Mouse (Mus musculus) liver, embryonic 14.5 days (tissue): ENCODE data around the gene Man2b2. TPM values are rescaled to one million over a fixed set of nuclear protein-coding genes. Genes with fewer than 3 reads are reported as not detected.

Source experiments
- ATAC-seq: fragments of 200-750 bp; cut with Nextera tagmentation; 2 replicates; pipeline ENCODE4 v1.8.0; 2017; ENCODE audit warnings: moderate number of reproducible peaks, mild to moderate bottlenecking, moderate library complexity; ENCODE audit not compliant: insufficient read depth
- DNase-seq, 3 experiments: peaks; one replicate each; pipeline ENCODE4 v3.0.0-alpha.2; 2012 to 2013; ENCODE audit warnings: low read depth in 3 of 3, low spot score in 3 of 3
- H3K27ac ChIP-seq: fragments of 300-500 bp; sonication (generic); 2 replicates; pipeline ENCODE4 v1.5.1; 2014; ENCODE audit warnings: moderate library complexity, mild to moderate bottlenecking, control low read depth, inconsistent platforms
- H3K27me3 ChIP-seq: fragments of 300-500 bp; sonication (generic); 2 replicates; pipeline ENCODE4 v1.6.1; 2014; ENCODE audit warnings: mild to moderate bottlenecking, low read length, moderate library complexity; ENCODE audit not compliant: control insufficient read depth, insufficient read depth
- H3K36me3 ChIP-seq: fragments of 300-500 bp; sonication (generic); replicated peaks from 2 replicates; pipeline ENCODE4 v1.6.1; 2014; ENCODE audit warnings: low read depth; ENCODE audit not compliant: control insufficient read depth, insufficient read depth
- H3K4me1 ChIP-seq, 2 experiments: fragments of 200-500 bp in 1 of 2; fragments of 300-500 bp in 1 of 2; sonication (generic) in 1 of 2; replicated peaks; 2 replicates each; pipeline ENCODE4 v1.6.1; 2012 to 2014; ENCODE audit warnings: antibody characterized with exemption in 1 of 2, inconsistent platforms in 1 of 2, low read length in 1 of 2; ENCODE audit not compliant: control insufficient read depth in 2 of 2, insufficient read depth in 2 of 2
- H3K4me2 ChIP-seq: fragments of 300-500 bp; sonication (generic); 2 replicates; pipeline ENCODE4 v1.6.1; 2014; ENCODE audit warnings: low read depth, mild to moderate bottlenecking, control low read depth, moderate library complexity
- H3K4me3 ChIP-seq, 2 experiments: fragments of 200-500 bp in 1 of 2; fragments of 300-500 bp in 1 of 2; sonication (generic) in 1 of 2; 2 replicates each; pipeline ENCODE4 v1.5.1; 2012 to 2014; ENCODE audit warnings: low read depth in 2 of 2, low read length in 2 of 2, mild to moderate bottlenecking in 2 of 2, control low read depth in 1 of 2, inconsistent platforms in 1 of 2, moderate library complexity in 1 of 2; ENCODE audit not compliant: insufficient read depth in 1 of 2
- H3K9ac ChIP-seq: fragments of 300-500 bp; sonication (generic); replicated peaks from 2 replicates; pipeline ENCODE4 v1.6.1; 2014; ENCODE audit warnings: mild to moderate bottlenecking, control low read depth, moderate library complexity
- H3K9me3 ChIP-seq: fragments of 300-500 bp; sonication (generic); 2 replicates; pipeline ENCODE4 v1.6.1; 2016; ENCODE audit warnings: low read length, mixed read lengths; ENCODE audit not compliant: control insufficient read depth
- CTCF ChIP-seq: IDR thresholded peaks from 2 replicates; pipeline ENCODE4 v1.5.1; 2016; ENCODE audit warnings: antibody characterized with exemption, low read depth, control low read depth
- EP300 ChIP-seq: IDR thresholded peaks from 2 replicates; pipeline ENCODE4 v1.6.1; 2016; ENCODE audit warnings: antibody characterized with exemption, low read depth
- WGBS: fragments of 180-500 bp; shearing (Covaris S2); extraction: QIAGEN DNeasy Blood & Tissue Kit; methylation state at CpG from one replicate; pipeline ENCODE4 v1.1.7; 2014; ENCODE audit not compliant: insufficient replicate concordance; 5-methylcytosine and 5-hydroxymethylcytosine counted together
- polyA plus RNA-seq, 2 experiments: library from polyadenylated mRNA; depleted of rRNA in 1 of 2; stranded (reverse) in 1 of 2; unstranded in 1 of 2; fragments of >200 nt; fragmentation: Nextera tagmentation in 1 of 2; extraction: Ambion mirVana in 1 of 2; gene quantifications; 2 replicates each; pipeline versions ENCODE4 v1.2.1 to v1.2.3; 2012 to 2014

The Man2b2 gene
- polyA plus RNA-seq, 2 experiments, result 10.4 to 11.5 TPM

GRCm38 (mm10) chr5:36851572-36851971 is 21.1 kb upstream of the Man2b2 start:
- no peak for DNase-seq
- H3K4me2 ChIP-seq, result no peak overlapping the region
- H3K4me1 ChIP-seq, result no peaks in the 10 kb centered on the region
- 45% methylated on average over 4 of the region's 4 CpGs for WGBS
- no peaks in the 10 kb centered on the region for H3K27me3 ChIP-seq
- no peak overlapping the region for H3K4me3 ChIP-seq
- no peak for TF ChIP-seq CTCF
- TF ChIP-seq EP300, result no peak
- ATAC-seq, result no peak
- no peak overlapping the region for H3K9ac ChIP-seq
- H3K36me3 ChIP-seq, result no peaks in the 10 kb centered on the region
- H3K9me3 ChIP-seq, result no peaks in the 10 kb centered on the region
- H3K27ac ChIP-seq, result no peak overlapping the region

- WGBS, result 66% methylated on average over 10 of the region's 10 CpGs
- no peak for TF ChIP-seq CTCF
- no peak for TF ChIP-seq EP300
- no peak overlapping the region for H3K27ac ChIP-seq
- H3K4me2 ChIP-seq, result no peak overlapping the region
- no peaks in the 10 kb centered on the region for H3K4me1 ChIP-seq
- H3K27me3 ChIP-seq, result no peaks in the 10 kb centered on the region
- no peak overlapping the region for H3K9ac ChIP-seq
- DNase-seq (no peak), ATAC-seq (no peak)
- H3K9me3 ChIP-seq, result no peaks in the 10 kb centered on the region
- H3K36me3 ChIP-seq, result no peaks in the 10 kb centered on the region
- no peak overlapping the region for H3K4me3 ChIP-seq
Observed at GRCm38 (mm10) chr5:36844490-36844889, 14.0 kb upstream of the Man2b2 start.

DNA sequence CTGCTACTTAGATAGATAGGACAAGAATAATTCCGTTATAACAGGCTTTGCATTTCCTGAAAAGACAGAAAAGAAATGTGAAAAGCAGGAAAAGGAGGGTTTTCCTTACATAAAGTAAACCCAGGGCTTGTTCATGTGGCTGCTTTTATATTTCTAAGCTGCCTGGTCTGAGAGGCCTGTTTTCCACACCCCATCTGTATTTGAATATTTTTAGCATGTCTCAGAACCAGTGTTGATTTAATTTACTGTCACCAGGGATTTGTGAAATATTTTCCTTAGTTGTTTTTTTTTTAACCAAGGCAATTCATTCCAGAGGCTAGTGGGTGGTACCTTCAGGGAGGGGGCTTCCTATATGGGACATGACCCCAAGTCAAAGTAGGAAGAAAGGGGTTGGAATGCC is 11.2 kb upstream of the Man2b2 start:
- Histone ChIP-seq H3K27me3 (no peaks in the 10 kb centered on the region), H3K9me3 (no peaks in the 10 kb centered on the region), H3K36me3 (no peaks in the 10 kb centered on the region), H3K4me3 (no peak overlapping the region), H3K27ac (no peak overlapping the region), H3K4me1 (no peaks in the 10 kb centered on the region), H3K9ac (no peak overlapping the region), H3K4me2 (no peak overlapping the region)
- DNase-seq (no peak), ATAC-seq (no peak)
- TF ChIP-seq EP300, result no peak
- TF ChIP-seq CTCF, result no peak
- 27% methylated on average over 1 of the region's 1 CpGs for WGBS

- no peaks in the 10 kb centered on the region for H3K9me3 ChIP-seq
- TF ChIP-seq EP300 (no peak), CTCF (no peak)
- ATAC-seq (no peak), DNase-seq (no peak)
- H3K4me3 ChIP-seq, result no peak overlapping the region
- H3K27me3 ChIP-seq, result no peaks in the 10 kb centered on the region
- no peaks in the 10 kb centered on the region for H3K36me3 ChIP-seq
- no peak overlapping the region for H3K4me2 ChIP-seq
- H3K9ac ChIP-seq, result no peak overlapping the region
- no peak overlapping the region for H3K27ac ChIP-seq
- WGBS, result 60% methylated on average over 7 of the region's 7 CpGs
- H3K4me1 ChIP-seq, result no peaks in the 10 kb centered on the region
Observed at GRCm38 (mm10) chr5:36840092-36840491, 9.6 kb upstream of the Man2b2 start.

- Histone ChIP-seq H3K4me1 (no peaks in the 10 kb centered on the region), H3K9ac (no peak overlapping the region), H3K9me3 (no peaks in the 10 kb centered on the region), H3K36me3 (no peaks in the 10 kb centered on the region), H3K4me3 (no peak overlapping the region), H3K4me2 (no peak overlapping the region), H3K27me3 (no peaks in the 10 kb centered on the region), H3K27ac (no peak overlapping the region)
- ATAC-seq, result no peak
- no peak for DNase-seq
- no peak for TF ChIP-seq CTCF
- no peak for TF ChIP-seq EP300
- 49% methylated on average over 8 of the region's 8 CpGs for WGBS
Observed at GRCm38 (mm10) chr5:36839602-36840001, 9.1 kb upstream of the Man2b2 start.

DNA sequence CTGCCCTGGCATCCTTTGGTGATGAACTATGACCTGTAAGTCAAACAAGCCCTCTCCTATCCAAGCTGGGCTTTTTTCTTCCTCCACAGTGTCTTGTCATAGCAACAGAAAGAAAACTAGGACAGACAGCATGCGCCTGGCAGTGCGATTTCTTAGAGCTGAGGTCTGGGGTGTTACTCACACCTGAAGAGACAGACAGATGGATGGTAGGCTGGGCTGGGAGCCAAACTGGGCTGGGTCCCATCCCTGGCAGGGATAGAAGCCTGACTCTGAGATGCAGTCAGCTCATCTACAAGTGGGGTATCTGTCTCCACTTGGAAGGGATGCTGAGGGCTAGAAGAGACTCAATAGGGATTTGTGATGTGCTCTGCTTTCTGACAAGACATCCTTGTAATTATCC is 8.6 kb upstream of the Man2b2 start:
- no peaks in the 10 kb centered on the region for H3K9me3 ChIP-seq
- H3K4me2 ChIP-seq, result no peak overlapping the region
- no peak overlapping the region for H3K27ac ChIP-seq
- no peak for ATAC-seq
- no peak overlapping the region for H3K4me3 ChIP-seq
- TF ChIP-seq CTCF (no peak), EP300 (no peak)
- no peaks in the 10 kb centered on the region for H3K4me1 ChIP-seq
- no peaks in the 10 kb centered on the region for H3K36me3 ChIP-seq
- no peak for DNase-seq
- H3K9ac ChIP-seq, result no peak overlapping the region
- H3K27me3 ChIP-seq, result no peaks in the 10 kb centered on the region
- WGBS, result 63% methylated on average over 2 of the region's 2 CpGs
